Mouse (Mus musculus) limb, embryonic 15.5 days (tissue): Measurements from ENCODE around the gene Siae. TPM values are rescaled to one million over a fixed set of nuclear protein-coding genes. Genes with fewer than 3 reads are reported as not detected.

Experiments used
- ATAC-seq: fragments of 200-750 bp; cut with Nextera tagmentation; 2 replicates; pipeline ENCODE4 v1.8.0; 2017; ENCODE audit warnings: low read depth, moderate TSS enrichment; ENCODE audit not compliant: insufficient number of reproducible peaks, low FRiP score, low TSS enrichment
- H3K27ac ChIP-seq: fragments of 300-500 bp; sonication (generic); 2 replicates; pipeline ENCODE4 v1.5.1; 2015; ENCODE audit warnings: moderate library complexity, mild to moderate bottlenecking, inconsistent platforms
- H3K27me3 ChIP-seq: fragments of 300-500 bp; sonication (generic); 2 replicates; pipeline ENCODE4 v1.6.1; 2015; ENCODE audit warnings: inconsistent platforms
- H3K36me3 ChIP-seq: fragments of 300-500 bp; sonication (generic); 2 replicates; pipeline ENCODE4 v1.6.1; 2015; ENCODE audit warnings: inconsistent platforms
- H3K4me1 ChIP-seq: fragments of 300-500 bp; sonication (generic); 2 replicates; pipeline ENCODE4 v1.6.1; 2015; ENCODE audit warnings: inconsistent platforms
- H3K4me2 ChIP-seq: fragments of 300-500 bp; sonication (generic); 2 replicates; pipeline ENCODE4 v1.6.1; 2015; ENCODE audit warnings: mild to moderate bottlenecking, inconsistent platforms
- H3K4me3 ChIP-seq: fragments of 300-500 bp; sonication (generic); 2 replicates; pipeline ENCODE4 v1.5.1; 2015; ENCODE audit warnings: mild to moderate bottlenecking, inconsistent platforms
- H3K9ac ChIP-seq: fragments of 300-500 bp; sonication (generic); 2 replicates; pipeline ENCODE4 v1.6.1; 2015; ENCODE audit warnings: inconsistent platforms
- H3K9me3 ChIP-seq: fragments of 300-500 bp; sonication (generic); 2 replicates; pipeline ENCODE4 v1.6.1; 2016; ENCODE audit warnings: inconsistent platforms
- WGBS: fragments of 180-500 bp; shearing (Covaris S2); methylation state at CpG from one replicate; pipeline ENCODE4 v1.1.7; 2015; 5-methylcytosine and 5-hydroxymethylcytosine counted together
- polyA plus RNA-seq: library from polyadenylated mRNA; unstranded; fragments of >200 nt; fragmentation: Nextera tagmentation; extraction: Ambion mirVana; gene quantifications from 2 replicates; pipeline ENCODE4 v1.2.1, GENCODE M21; 2015

Siae gene
- polyA plus RNA-seq, 1 experiment from 2014 or later = 9.9 TPM

DNA sequence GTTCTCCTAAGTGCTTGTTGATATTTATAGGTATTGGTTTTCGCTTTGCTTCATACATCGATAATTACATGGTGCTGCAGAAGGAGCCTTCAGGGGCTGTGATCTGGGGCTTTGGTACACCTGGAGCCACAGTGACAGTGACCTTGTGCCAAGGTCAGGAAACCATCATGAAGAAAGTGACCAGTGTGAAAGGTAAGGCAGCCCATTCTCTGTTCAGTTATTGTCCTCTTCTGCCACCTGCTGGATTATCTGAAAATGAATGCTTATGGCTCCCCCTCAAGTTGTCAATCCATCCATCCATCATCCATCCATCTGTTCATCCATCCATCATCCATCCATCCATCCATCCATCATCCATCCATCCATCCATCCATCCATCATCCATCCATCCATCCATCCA is 61.3 kb downstream of the Siae start:
- 57% methylated on average over 2 of the region's 2 CpGs for WGBS
- H3K27me3 ChIP-seq = 0 out of 2 replicates have a peak, but pooled peaks cover 4% of the 10 kb centered on the region
- peaks cover 4% of the 10 kb centered on the region; the same call in 1 of the 2 replicates for H3K4me1 ChIP-seq
- no peak overlapping the region for H3K4me2 ChIP-seq
- H3K36me3 ChIP-seq = no peaks in the 10 kb centered on the region
- no peak overlapping the region for H3K27ac ChIP-seq
- no peaks in the 10 kb centered on the region for H3K9me3 ChIP-seq
- ATAC-seq = no peak
- H3K4me3 ChIP-seq = no peak overlapping the region
- H3K9ac ChIP-seq = no peak overlapping the region

DNA sequence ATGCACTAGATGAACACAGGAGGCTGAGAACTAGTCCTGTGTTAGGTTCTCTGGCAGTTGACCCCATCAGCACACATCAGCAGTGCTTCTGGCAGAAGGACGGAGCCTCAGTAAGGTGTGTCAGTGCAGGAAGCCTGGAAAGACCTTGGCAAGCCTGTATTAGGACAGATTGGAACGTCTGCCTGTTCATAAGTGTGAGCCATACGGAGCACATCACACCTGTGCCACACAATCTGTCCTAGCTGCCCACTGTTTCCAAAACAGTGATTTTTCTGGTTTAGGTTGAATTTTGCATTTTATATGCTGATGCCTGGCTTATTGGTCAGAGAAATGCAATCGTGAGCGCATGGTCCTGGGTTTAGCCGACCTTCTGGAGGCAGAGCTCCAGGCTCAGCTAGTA is 65.8 kb downstream of the Siae start:
- Histone ChIP-seq H3K36me3 (no peaks in the 10 kb centered on the region), H3K9me3 (no peaks in the 10 kb centered on the region), H3K4me2 (no peak overlapping the region), H3K4me3 (no peak overlapping the region), H3K9ac (no peak overlapping the region), H3K27me3 (no peaks in the 10 kb centered on the region), H3K4me1 (peaks cover 4% of the 10 kb centered on the region; the same call in 1 of the 2 replicates), H3K27ac (no peak overlapping the region)
- ATAC-seq = no peak
- 80% methylated on average over 6 of the region's 6 CpGs for WGBS

DNA sequence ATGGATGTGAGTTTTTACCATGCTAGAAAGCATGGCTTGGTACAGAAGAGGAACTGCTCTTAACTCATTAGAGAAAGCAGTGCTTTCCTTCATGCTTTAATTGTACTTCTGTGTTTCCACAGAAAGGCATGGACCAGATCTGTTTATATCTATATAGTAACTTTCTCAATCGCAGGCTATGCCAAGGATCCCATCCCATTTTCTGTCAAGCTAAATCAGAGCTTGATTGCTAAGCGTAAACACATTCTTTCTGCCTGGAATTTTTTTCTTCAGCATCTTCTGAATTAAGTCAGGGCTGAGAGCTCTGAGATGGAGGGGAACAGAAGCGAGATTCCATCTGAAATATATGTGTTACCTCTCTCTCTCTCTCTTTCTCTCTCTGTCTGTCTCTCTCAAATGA is 68.5 kb downstream of the Siae start:
- no peak for ATAC-seq
- no peak overlapping the region for H3K27ac ChIP-seq
- peaks cover 4% of the 10 kb centered on the region; the same call in 1 of the 2 replicates for H3K4me1 ChIP-seq

DNA sequence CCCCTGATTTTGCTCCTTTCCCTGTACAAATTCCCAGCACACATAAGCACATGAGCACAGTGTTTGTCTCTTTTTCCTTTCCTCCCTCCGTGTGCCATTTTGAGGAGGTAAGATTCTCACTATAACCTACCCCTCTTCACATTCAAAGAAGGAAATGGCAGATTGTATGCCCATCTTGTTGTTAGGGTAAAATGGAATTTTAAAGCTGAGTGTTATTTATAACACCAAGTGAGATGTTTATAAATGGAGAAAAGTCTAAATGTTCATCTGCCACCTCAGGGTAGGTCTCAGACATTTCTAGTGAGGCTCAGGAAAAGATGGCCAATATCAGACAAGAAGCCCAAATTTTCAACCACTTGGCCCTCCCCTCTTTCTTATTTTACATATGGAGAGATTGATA is 69.0 kb downstream of the Siae start:
- Histone ChIP-seq H3K27ac (no peak overlapping the region), H3K9me3 (no peaks in the 10 kb centered on the region), H3K36me3 (no peaks in the 10 kb centered on the region), H3K4me1 (peaks cover 4% of the 10 kb centered on the region; the same call in 1 of the 2 replicates), H3K27me3 (no peaks in the 10 kb centered on the region), H3K4me3 (no peak overlapping the region), H3K4me2 (no peak overlapping the region), H3K9ac (no peak overlapping the region)
- WGBS = 81% methylated on average over 1 of the region's 1 CpGs
- ATAC-seq = no peak

More for the DNA sequence above, 68.5 kb downstream of the Siae start:
- Histone ChIP-seq H3K9me3 (no peaks in the 10 kb centered on the region), H3K27me3 (no peaks in the 10 kb centered on the region), H3K36me3 (no peaks in the 10 kb centered on the region), H3K9ac (no peak overlapping the region), H3K4me3 (no peak overlapping the region), H3K4me2 (no peak overlapping the region)
- WGBS = 75% methylated on average over 3 of the region's 3 CpGs

DNA sequence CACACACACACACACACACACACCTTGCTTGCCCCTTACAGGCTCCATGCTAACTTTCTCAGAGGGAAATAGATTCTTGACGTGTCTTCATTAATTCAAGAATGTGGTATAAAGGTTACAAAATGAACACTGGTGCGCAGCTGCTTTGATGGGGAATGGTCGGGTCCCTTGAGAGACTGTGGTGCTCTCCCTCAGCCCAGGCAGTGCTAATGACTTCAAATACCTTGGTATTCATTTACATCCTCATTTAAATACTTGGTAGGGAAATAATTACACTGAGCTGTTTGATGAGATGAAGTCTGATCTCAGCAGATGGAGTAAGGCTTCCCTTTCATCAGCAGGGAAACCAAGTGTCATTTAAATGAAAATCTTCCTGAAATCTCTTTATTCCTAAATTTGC is 69.6 kb downstream of the Siae start:
- no peak overlapping the region for H3K4me3 ChIP-seq
- WGBS = 39% methylated on average over 3 of the region's 3 CpGs
- H3K4me1 ChIP-seq = peaks cover 4% of the 10 kb centered on the region; the same call in 1 of the 2 replicates
- H3K9ac ChIP-seq = no peak overlapping the region
- no peak overlapping the region for H3K27ac ChIP-seq
- no peaks in the 10 kb centered on the region for H3K27me3 ChIP-seq
- H3K9me3 ChIP-seq = no peaks in the 10 kb centered on the region
- no peak for ATAC-seq
- H3K4me2 ChIP-seq = no peak overlapping the region
- no peaks in the 10 kb centered on the region for H3K36me3 ChIP-seq

DNA sequence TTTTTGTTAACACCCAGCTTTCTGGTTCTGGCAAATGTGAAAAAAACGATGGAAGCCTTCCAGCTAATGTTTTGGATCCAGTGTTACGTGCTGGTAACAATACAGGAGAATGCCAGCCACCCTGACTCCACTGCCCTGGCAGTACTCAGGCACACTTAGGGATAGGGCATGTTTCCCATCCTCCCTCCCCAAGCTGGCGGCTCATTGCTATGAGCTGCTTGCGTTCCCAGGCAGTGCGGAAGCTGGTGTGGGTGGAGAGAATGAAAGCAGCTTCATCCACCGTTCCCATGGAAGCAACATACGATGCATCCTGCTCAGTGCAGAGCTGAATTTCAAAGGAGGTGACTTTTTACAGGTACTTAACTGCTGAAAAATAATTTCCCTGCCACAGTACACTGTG is 70.1 kb downstream of the Siae start:
- Histone ChIP-seq H3K9ac (no peak overlapping the region), H3K4me3 (no peak overlapping the region), H3K4me1 (peaks cover 4% of the 10 kb centered on the region; the same call in 1 of the 2 replicates), H3K27me3 (no peaks in the 10 kb centered on the region), H3K27ac (no peak overlapping the region), H3K4me2 (no peak overlapping the region), H3K9me3 (no peaks in the 10 kb centered on the region), H3K36me3 (no peaks in the 10 kb centered on the region)
- ATAC-seq = no peak
- 30% methylated on average over 7 of the region's 7 CpGs for WGBS

DNA sequence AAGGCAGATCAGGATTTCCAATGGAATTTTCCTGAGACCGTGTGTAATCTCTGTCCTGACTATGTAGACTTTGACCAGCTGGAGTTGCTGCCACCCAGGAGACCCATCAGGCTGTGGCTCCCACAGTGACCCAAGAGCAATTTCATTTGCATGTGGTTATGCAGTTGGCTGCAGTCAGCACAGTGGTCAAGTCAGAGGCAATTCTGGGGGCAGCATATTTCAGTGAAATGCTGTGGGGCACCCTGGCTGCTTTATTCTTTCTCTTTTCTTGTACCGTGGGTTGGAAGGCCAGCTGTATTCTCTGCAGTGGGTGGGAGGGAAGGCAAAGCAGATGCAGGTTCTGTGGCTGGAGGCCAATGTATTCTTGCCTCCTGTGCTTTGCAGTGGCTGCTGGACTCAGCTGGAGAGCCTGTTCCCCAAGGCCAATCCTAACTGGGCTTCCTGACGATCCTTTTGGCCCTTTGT is 70.6 kb downstream of the Siae start:
- H3K36me3 ChIP-seq = no peaks in the 10 kb centered on the region
- no peak overlapping the region for H3K4me3 ChIP-seq
- H3K4me2 ChIP-seq = no peak overlapping the region
- 26% methylated on average over 3 of the region's 3 CpGs for WGBS
- H3K9me3 ChIP-seq = no peaks in the 10 kb centered on the region
- no peak overlapping the region for H3K9ac ChIP-seq
- no peaks in the 10 kb centered on the region for H3K27me3 ChIP-seq
- H3K27ac ChIP-seq = no peak overlapping the region
- no peak for ATAC-seq
- H3K4me1 ChIP-seq = peaks cover 4% of the 10 kb centered on the region; the same call in 1 of the 2 replicates

DNA sequence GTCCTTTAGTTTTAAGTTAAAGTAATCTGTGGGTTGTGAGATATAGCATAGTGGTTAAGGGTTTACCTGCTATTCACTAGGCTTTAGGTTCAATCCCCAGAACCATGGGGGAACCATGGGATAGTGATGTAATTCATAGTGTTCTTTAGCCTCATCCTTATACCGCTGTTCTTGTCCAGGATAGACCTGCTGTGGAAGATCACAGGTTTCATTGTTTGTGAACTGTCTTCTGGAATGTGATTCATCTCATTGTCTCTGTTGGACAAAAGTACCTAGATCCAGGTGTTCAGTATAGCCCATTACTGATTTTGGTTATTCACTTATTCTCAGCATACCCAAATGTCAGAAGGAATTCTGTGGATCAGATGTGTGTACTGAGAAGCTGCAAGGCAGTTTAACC is 71.8 kb downstream of the Siae start:
- no peak overlapping the region for H3K4me3 ChIP-seq
- no peaks in the 10 kb centered on the region for H3K9me3 ChIP-seq
- H3K4me1 ChIP-seq = peaks cover 4% of the 10 kb centered on the region; the same call in 1 of the 2 replicates
- H3K27ac ChIP-seq = no peak overlapping the region
- no peaks in the 10 kb centered on the region for H3K36me3 ChIP-seq
- no peaks in the 10 kb centered on the region for H3K27me3 ChIP-seq
- WGBS = 97% methylated on average over 1 of the region's 1 CpGs
- no peak overlapping the region for H3K9ac ChIP-seq
- ATAC-seq = no peak
- H3K4me2 ChIP-seq = no peak overlapping the region

DNA sequence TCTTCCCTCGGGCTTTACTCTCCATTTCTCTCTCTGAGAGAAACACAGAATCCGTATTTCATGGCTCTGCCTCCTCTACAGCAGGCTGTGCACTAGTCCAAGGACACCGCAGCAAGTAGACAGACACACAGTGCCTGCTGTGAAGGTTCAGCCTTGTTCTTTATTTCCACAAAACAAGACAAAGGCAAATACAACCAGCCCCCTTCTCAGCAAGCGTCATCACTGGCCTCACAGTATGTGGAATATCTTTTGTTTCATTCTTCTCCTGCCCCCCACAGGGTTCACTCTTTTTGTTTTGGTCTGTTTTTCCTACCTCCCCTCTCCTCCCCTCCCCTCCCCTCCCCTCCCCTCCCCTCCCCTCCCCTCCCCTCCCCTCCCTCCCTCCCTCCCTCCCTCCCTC is 73.1 kb downstream of the Siae start:
- H3K9me3 ChIP-seq = no peaks in the 10 kb centered on the region
- H3K9ac ChIP-seq = no peak overlapping the region
- H3K4me3 ChIP-seq = no peak overlapping the region
- H3K36me3 ChIP-seq = no peaks in the 10 kb centered on the region
- 77% methylated on average over 4 of the region's 4 CpGs for WGBS
- H3K27ac ChIP-seq = no peak overlapping the region
- ATAC-seq = no peak
- no peak overlapping the region for H3K4me2 ChIP-seq
- no peaks in the 10 kb centered on the region for H3K27me3 ChIP-seq
- H3K4me1 ChIP-seq = peaks cover 4% of the 10 kb centered on the region; the same call in 1 of the 2 replicates

DNA sequence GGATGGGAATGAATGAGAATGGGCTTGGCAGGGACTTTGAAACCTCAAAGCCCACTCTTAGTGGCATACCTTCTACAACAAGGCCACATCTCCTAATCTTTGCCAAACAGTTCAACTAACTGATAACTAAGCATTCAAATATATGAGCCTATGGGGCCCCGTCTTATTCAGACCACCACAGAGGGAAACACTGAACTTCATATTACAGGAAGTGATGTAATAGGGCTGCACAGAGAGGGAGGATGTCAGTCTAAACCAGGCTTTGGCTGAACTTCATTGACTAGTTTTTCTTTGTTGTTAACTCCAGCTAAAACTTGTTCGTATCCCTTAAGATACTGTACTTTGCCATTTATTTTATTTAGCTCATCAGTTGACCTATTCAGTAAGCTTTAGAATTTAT is 74.4 kb downstream of the Siae start:
- Histone ChIP-seq H3K27me3 (no peaks in the 10 kb centered on the region), H3K4me1 (peaks cover 4% of the 10 kb centered on the region; the same call in 1 of the 2 replicates), H3K9ac (no peak overlapping the region), H3K4me3 (no peak overlapping the region), H3K36me3 (no peaks in the 10 kb centered on the region), H3K9me3 (no peaks in the 10 kb centered on the region), H3K4me2 (no peak overlapping the region), H3K27ac (no peak overlapping the region)
- WGBS = 77% methylated on average over 2 of the region's 2 CpGs
- ATAC-seq = no peak

DNA sequence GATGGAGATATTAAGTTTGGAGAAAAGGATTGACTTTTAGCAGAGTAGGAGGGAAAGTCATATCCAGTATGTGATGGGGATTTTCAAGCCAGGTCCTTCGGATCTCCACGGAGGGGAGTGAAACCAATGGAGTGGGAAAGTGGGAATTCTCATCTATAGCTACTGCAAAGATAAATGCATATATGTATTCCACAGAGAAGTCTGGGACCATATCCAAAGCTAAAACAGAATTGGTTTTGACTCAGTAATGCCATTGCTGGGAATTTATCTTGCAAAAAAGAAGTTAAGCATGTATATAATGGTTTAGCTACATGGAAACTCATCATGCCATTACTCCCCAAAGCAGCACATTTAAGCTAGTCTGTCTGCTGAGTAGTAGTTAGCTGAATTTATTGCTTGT is 76.8 kb downstream of the Siae start:
- Histone ChIP-seq H3K4me1 (no peaks in the 10 kb centered on the region), H3K36me3 (no peaks in the 10 kb centered on the region), H3K27ac (no peak overlapping the region), H3K27me3 (no peaks in the 10 kb centered on the region), H3K4me2 (no peak overlapping the region), H3K9me3 (no peaks in the 10 kb centered on the region), H3K9ac (no peak overlapping the region), H3K4me3 (no peak overlapping the region)
- 70% methylated on average over 2 of the region's 2 CpGs for WGBS
- no peak for ATAC-seq

DNA sequence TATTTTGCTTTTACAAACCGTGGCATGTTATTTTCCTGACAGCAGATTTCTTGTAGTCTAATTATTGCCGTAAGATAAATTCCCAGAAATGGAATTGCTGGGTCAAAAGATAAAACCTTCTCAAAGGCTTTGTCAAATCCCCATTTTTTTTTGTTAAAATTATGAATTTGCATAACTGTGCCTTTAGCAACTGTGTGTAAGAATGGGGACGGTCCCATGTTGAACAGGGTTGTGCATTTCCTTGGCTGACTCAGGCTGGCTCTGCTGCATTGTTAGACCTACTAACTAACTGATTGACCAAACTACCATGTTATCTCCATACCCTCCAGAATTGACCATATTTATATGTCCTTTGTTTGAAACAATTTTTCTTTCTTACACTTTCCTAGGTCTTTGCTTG is 78.8 kb downstream of the Siae start:
- WGBS = 90% methylated on average over 3 of the region's 3 CpGs
- H3K4me1 ChIP-seq = no peaks in the 10 kb centered on the region
- H3K9me3 ChIP-seq = no peaks in the 10 kb centered on the region
- ATAC-seq = no peak
- no peaks in the 10 kb centered on the region for H3K36me3 ChIP-seq
- no peak overlapping the region for H3K4me2 ChIP-seq
- H3K27me3 ChIP-seq = no peaks in the 10 kb centered on the region
- H3K27ac ChIP-seq = no peak overlapping the region
- H3K4me3 ChIP-seq = no peak overlapping the region
- H3K9ac ChIP-seq = no peak overlapping the region

DNA sequence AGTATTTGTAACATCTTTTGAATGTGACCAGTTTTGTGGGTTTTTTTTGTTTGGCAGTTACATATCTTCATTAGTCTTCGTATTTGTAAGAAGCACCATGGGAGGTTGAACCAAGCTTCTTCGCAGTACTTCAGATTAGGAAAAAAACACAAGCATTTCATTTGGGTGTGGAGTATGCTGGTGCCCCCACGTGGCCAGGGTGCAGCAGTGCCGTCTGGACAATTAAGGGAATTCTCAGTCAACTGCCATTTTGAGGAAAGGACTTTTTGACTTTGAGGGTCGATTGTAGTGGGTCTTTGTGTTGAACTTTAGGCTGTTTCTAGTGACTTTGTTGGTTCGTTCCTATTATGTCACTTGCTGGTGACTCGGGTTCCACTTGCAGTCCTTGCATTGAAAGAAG is 80.8 kb downstream of the Siae start:
- Histone ChIP-seq H3K27me3 (no peaks in the 10 kb centered on the region), H3K9ac (no peak overlapping the region), H3K4me2 (no peak overlapping the region), H3K4me3 (no peak overlapping the region), H3K4me1 (no peaks in the 10 kb centered on the region), H3K36me3 (no peaks in the 10 kb centered on the region), H3K9me3 (no peaks in the 10 kb centered on the region), H3K27ac (no peak overlapping the region)
- 20% methylated on average over 7 of the region's 7 CpGs for WGBS
- ATAC-seq = no peak
